Mouse (Mus musculus) layer of hippocampus, postnatal 36 days (tissue): ENCODE data around the gene B230217C12Rik. TPM values are rescaled to one million over a fixed set of nuclear protein-coding genes. Genes with fewer than 3 reads are reported as not detected.

Experiments
- DNase-seq, 2 experiments: peaks; one replicate each; pipeline ENCODE4 v3.0.0; 2022
- total RNA-seq, 2 experiments: library from RNA; stranded (reverse); gene quantifications; 2 replicates each; pipeline ENCODE4 v1.2.3; 2021

Gene B230217C12Rik
- 10 to 100 TPM; 67.5 to 68.4 TPM for total RNA-seq

- DNase-seq, result peak in 1 of 2 experiments; percentile 37
These were observed at the start of gene B230217C12Rik for GRCm38 (mm10) chr11:97840539-97840954. Gene B230217C12Rik, plus strand, starts transcription at chr11:97840780.

DNA sequence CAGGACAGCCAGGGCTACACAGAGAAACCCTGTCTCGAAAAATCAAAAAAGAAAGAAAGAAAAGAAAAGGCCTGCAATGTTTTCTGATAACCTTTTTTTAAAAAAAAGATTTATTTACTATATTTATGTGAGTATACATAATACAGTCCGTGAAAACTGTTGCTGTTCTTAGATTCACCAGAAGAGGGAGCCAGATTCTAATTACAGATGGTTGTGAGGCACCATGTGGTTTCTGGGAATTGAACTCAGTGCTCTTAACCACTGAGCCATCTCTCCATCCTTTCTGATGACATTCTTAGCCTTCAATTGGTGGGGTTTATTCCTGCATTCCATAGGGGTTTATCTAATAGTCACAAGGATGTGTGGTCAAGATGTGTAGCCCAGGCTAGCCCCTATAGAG is 47.4 kb upstream of the B230217C12Rik start:
- no peak for DNase-seq

DNA sequence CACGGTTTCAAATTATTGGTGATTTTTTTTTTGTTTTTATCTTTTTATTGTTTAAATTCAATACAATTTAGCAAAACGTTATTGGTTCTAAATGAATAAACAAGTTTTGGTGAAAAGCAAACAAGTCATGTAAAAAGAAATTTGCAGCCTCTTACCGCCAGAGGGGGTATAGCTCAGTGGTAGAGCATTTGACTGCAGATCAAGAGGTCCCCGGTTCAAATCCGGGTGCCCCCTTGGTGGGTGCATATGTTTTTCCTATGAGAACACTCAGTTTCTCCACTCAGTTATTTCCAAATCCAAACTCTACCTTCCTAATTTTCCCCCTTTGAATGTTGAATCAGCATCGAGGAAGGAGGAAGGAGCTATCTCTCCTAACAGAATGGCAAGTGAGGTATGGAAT is 43.7 kb upstream of the B230217C12Rik start:
- peak; percentile 78 to 82 for DNase-seq

GRCm38 (mm10) chr11:97797369-97798082 is 43.1 kb upstream of the B230217C12Rik start:
- DNase-seq, result no peak

GRCm38 (mm10) chr11:97798083-97798435 is 42.5 kb upstream of the B230217C12Rik start:
- DNase-seq, result no peak

GRCm38 (mm10) chr11:97798782-97799145 is 41.8 kb upstream of the B230217C12Rik start, which contains the start of gene Lasp1:
Gene Lasp1, plus strand, starts transcription at chr11:97799000.
- DNase-seq, result peak; percentile 91 to 94

GRCm38 (mm10) chr11:97799146-97799993 is 41.2 kb upstream of the B230217C12Rik start:
- DNase-seq, result peak; percentile 90

- no peak for DNase-seq
These were observed 40.4 kb upstream of the B230217C12Rik start for GRCm38 (mm10) chr11:97799994-97800690.

DNA sequence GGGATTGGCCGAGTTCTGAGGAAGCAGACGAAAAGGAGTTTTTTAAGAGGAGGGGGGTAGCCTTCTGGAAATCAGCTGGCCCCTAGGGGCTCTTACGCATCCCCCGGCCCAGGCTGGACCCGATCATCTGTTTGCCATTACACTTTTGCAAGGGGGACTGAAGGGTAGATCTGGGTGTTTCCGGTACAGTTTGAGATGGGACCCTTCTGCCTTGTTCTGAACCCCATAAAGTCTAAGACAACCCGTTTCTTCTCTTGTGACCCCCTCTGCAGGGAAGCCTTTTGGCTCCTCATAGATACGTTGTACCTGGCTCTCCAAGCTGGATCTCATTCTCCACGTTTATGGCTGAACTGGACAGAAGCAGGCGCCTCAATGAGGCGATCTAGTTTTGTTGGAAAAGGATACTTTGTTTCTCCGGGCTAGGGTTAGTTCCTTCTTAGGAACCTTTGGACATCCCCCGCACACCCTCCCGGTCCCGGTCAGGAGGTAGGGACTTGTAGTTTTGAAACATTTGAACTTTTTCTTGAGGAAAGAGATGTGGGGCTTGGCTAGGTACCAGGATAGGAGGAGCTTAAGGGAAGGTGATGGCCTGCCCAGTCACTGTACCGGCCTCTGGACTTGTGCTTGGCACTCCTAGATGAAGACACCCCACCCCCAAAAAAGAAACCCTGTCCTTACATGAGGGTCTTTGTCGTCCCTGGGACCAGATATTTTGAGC is 39.7 kb upstream of the B230217C12Rik start:
- no peak for DNase-seq

- DNase-seq, result no peak
These were observed 39.0 kb upstream of the B230217C12Rik start for GRCm38 (mm10) chr11:97801409-97802193.

DNA sequence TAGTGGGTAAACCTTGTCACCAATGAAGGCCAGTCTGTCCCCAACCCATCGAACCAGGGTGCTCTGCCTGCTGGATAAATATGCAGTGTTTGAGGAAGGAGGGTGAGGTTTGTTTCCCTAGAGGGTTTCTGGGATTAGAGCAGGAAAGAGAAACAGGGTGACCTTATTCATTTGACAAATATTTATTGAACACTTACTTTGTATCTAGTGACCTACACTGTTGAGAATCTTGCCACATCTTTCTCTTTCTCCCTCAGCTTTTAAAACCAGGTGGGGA is 38.4 kb upstream of the B230217C12Rik start:
- no peak for DNase-seq

DNA sequence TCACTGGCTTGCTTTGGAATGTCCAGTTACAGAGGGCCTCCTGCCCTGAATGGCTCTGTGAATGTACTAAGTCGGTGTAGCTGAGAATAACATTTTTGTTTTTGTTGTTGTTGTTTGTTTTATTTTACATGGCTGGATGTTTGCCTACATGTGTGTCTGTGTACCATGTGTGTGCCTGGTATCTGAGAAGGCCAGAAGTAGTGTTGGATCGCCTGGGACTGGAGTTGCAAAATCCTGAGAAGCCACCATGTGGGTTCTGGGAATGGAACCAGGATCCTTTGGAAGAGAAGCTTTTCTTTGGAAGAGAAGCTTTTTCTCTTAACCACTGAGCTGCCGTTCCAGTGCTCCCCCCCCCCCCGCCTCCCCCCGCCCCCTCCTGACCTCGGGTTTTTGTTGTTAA is 38.1 kb upstream of the B230217C12Rik start:
- DNase-seq, result no peak

- no peak for DNase-seq
These were observed 36.7 kb upstream of the B230217C12Rik start for GRCm38 (mm10) chr11:97803847-97804246.

- DNase-seq, result no peak
These were observed 35.5 kb upstream of the B230217C12Rik start for GRCm38 (mm10) chr11:97804841-97805661.

DNA sequence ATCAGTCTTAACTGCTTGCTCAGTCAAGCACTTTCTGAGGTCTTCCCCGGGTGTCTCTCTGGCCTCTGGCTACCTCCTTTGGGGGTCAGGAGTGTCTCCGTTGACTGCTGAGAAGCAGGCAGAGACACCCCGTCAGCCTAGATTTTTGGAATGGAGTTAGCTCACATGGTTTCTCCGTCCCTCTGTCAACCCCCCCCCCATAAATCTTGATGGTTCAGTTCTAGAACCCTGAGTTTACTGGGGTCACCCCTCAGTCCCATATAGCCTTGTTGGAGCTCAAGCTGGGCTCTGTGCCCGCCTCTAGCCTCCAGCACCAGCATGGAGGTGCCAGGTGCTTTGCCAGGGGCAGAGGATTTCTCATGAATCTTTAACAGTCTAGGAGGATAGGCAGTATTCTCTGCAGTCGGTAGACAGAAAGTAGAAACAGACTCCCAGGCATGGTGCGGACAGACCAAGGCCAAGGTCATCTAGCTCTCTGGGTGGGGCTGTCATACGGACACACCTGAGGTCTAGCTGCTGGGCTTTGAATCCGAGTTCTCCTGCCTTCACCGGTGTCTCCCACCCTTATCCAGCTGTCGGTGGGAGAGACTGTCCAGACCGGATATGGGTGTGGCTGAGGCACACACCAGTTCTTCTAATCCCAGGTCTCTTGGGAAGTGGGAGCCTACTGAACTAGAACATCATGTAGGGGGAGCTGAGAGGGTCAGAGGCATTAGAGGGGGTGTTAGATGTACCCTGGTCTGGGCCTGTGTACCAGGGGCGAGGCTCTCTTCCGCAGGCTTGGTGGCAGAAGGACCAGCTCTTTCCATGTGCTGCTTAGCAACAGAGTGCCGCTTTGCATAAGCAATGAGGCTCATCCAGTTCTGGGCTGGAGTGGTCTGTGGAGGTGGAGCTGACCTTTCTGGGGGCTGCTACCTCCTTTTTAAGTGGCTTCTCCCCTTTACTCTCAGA is 34.6 kb upstream of the B230217C12Rik start:
- no peak for DNase-seq

DNA sequence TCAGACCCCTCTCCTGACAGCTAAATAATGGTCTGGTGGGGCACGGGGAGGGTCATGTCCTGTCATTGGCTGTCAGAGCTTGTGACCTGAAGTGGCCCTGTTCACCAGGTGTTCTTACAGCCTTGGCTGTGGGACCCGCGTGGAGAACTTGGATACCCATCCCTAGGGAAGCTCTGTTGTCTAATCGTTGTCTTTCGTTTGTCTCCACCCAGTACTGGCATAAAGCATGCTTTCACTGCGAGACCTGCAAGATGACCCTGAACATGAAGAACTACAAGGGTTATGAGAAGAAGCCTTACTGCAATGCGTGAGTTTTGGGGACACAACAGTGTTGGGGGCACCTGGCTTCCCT is 34.0 kb upstream of the B230217C12Rik start:
- no peak for DNase-seq

DNA sequence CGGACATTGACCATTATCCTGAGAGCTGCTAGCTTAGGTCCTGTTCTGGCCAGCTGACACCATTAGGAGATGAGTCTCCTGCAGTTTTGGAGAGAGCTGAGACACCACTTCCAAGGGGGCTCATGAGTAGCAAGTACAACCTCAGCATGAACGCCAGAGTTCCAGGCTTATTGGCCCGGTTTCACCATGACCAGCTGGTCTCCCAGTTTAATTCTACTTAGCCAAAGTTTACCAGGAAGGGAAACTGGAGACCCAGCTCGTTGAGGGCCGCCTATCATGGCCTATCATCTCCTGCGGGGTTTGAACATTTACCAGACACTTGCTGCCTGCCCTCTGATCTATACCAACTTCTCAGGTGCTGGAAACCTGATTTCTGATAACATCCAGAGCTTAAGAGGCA is 33.0 kb upstream of the B230217C12Rik start:
- no peak for DNase-seq

DNA sequence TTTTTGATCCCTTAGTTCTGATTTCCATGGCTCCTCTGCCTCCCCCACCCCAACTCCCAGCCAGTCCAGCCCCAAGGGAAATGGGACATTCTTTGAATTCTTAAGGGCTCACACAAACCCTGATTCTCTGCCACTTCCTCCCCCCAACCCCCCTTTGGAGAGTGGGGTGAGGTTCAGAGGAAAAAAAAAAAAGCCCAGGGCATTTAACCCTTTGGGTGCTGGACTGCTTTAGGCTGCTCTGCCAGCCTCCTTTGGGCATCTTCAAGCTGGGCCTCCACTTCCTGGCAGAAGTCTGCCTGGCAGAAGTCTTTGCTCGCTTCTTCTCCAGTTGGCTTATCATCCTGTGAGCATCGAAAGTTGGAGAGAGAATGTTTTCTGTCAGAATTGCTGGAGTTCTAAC is 32.5 kb upstream of the B230217C12Rik start:
- DNase-seq, result no peak

GRCm38 (mm10) chr11:97808621-97809234 is 31.9 kb upstream of the B230217C12Rik start:
- DNase-seq, result no peak
